Mouse (Mus musculus): ENCODE results near the gene Ndfip2. TPM values are rescaled to one million over a fixed set of nuclear protein-coding genes. Genes with fewer than 3 reads are reported as not detected.

Ndfip2 gene
- total RNA-seq, 4 experiments from 2014 or later: 10.4 to 13.7 (median 12.3) TPM

Other genes with a start within 250 kb of the Ndfip2 start
- 10 to 100 TPM; 15.7 to 18.0 (median 16.6) TPM for gene Rbm26, start 81.2 kb upstream of the Ndfip2 start, total RNA-seq (2022)